Mouse (Mus musculus) spleen, postnatal 10 days (tissue): ENCODE results near the gene Atxn2.
A peak's percentile ranks its signal among the peaks of the same experiment; 100 is the strongest.
"Not testable (repeated sequence)": the region's sequence is repeated elsewhere in the genome, so short reads cannot be mapped to it uniquely, and the experiment has no call there.

ENCODE experiments used
- DNase-seq, 2 experiments: peaks; one replicate each; pipeline ENCODE4 v3.0.0; 2021 to 2022; ENCODE audit warnings: low spot score in 2 of 2

Atxn2 gene

DNA sequence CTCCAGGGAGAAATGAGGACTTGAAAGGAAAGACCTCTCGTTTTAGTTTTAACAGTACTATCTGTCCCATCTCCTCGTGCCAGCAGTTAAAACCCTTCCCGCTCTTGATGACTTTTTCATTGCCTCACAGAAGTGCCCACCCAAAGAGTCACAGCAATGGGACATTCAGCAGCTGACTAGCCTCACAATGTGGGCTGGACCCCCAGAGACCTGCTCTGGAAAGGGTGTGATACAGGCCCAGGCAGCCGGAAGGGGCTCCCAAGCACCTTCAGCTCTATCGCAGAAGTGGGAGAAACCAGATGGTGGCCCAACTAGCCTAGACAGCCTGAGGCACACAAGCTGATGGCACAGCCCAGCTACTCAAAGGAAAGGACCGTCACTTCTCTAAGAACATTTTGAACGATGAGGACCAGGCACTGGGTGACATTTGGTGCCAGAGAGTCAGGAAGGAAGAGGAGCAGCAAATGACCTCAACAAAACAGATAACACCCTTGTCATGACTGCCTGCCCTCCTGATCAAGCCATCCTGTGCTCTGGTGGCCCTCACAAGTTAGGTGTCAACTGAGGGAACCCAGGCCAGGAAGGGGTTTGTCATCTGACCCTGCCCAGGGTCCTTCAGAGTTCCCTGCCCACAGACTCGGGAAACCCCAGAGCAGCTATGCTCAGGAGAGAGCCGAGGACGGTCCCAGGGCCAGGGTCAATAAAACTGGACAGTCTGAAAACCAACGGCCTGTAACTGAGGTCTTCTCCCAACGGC is 124.0 kb downstream of the Atxn2 start:
- DNase-seq = no peak

GRCm38 (mm10) chr5:121835949-121836691 is 125.0 kb downstream of the Atxn2 start:
- DNase-seq = peak; percentile 85 to 86

DNA sequence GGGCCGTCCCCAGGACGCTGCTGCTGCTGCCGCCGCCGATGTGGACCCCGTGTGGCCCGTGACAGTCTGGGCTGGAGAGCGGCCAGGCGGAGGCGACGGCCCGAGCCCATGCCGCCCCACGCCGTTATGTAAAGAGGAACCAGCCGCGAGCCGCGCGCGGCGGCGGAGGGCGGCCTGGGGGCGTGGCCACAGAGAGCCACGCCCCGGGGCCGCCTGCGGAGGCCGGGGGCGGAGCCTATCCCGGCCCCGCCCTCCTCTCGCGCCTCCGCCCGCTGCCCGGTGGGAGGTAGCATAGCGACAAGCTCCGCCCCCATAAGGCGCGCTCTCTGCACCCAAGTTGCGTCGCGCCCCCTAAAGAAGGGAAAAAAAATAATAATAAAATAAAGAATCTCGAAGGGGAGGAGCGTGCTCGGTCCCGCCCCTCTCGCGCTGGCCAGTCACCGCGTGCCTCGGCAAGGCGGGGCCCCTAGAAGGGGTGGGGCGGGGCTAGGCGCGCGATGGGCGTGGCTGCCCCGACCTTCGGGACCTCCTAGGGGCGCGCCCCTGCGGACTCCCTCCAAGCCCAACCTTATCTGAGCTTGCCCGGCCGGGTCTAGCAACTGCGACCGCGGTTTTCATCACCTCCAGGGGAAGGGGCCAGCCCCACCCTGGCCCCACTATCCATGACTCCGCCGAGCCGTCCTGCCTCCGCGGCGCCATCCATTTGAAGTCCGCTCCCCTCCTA is 125.7 kb downstream of the Atxn2 start:
- peak; percentile 88 to 95 for DNase-seq

GRCm38 (mm10) chr5:121837441-121838340 is 126.6 kb downstream of the Atxn2 start, which contains the start of gene Sh2b3:
Sh2b3 (minus strand) TSS chr5:121837646.
- DNase-seq = peak; percentile 40 to 54

DNA sequence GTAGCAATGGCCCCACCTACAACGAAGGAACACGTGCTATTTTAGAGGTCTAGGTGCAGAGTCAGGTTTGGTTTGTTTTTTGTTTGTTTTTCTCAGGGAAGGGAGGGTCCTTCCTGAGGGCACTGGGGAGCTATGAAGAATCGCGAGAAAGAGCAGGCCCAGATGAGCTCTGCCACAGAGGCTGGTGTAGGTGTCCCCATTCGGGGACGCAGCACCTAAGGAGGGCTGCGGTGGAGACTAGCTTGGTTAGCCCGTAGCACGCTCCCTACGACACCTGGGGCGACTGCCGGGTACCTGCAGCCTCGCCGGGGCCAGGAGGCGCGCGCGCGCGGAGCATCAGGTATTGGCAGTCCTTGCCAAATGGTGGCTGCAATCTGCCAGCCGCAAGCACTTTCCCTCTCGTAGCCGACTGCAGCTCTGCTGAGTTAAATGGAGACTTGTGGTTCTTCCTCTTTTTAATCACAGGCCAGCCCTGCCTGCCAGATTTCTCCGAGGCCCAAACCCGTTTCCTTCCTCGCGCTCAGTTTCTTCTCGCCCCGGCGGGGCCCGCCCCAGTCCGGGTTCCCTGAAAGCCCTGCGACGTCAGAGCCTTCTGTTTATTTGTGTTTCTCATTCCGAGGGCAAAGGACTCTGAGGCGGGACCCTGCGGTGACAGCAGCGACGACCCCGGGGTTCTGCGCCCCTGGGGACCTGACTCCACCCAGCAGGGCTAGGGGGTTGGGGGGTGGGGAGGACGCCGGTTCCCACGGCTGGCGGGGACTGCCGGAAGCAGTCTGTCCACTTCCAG is 127.4 kb downstream of the Atxn2 start:
- peak; percentile 54 to 78 for DNase-seq

DNA sequence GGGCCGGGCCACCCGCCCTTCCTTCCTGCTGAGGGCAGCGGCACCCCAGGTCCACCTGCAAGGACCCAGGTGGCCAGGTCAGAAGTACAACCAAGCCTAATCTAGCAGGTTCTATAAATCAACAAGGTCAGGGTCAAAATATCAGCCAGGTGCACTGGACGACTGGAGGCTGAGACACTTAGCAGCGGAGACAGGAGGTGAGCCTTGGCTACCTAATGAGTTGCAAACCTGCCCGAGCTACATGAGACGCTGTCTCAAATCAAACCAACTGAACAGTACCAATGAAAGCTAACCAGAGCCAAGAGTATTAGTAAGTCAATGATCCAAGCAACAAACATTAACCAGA is 128.0 kb downstream of the Atxn2 start:
- DNase-seq = no peak

DNA sequence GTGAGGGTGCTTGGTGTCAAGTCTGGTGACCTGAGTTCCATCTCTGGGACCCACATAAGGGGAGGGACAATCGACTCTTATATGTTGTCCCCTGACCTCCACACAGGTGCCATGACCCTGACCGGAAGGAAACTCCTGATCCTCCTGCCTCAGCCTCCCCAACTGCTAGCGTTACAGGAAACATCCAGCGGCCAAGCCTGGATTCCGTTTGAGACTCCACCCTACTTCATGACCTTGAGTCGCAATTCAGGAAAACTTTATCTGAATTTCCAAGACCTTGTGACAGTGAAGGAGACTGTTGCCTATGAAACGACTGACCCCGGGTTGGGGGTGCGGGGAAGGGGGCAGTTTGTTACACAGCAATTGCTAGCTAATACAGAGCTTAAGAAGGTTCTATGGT is 130.4 kb downstream of the Atxn2 start:
- no peak for DNase-seq

GRCm38 (mm10) chr5:121841973-121842372 is 130.8 kb downstream of the Atxn2 start:
- no peak for DNase-seq

- DNase-seq = peak; percentile 86 to 88
These were observed 131.6 kb downstream of the Atxn2 start for GRCm38 (mm10) chr5:121842665-121843118.

DNA sequence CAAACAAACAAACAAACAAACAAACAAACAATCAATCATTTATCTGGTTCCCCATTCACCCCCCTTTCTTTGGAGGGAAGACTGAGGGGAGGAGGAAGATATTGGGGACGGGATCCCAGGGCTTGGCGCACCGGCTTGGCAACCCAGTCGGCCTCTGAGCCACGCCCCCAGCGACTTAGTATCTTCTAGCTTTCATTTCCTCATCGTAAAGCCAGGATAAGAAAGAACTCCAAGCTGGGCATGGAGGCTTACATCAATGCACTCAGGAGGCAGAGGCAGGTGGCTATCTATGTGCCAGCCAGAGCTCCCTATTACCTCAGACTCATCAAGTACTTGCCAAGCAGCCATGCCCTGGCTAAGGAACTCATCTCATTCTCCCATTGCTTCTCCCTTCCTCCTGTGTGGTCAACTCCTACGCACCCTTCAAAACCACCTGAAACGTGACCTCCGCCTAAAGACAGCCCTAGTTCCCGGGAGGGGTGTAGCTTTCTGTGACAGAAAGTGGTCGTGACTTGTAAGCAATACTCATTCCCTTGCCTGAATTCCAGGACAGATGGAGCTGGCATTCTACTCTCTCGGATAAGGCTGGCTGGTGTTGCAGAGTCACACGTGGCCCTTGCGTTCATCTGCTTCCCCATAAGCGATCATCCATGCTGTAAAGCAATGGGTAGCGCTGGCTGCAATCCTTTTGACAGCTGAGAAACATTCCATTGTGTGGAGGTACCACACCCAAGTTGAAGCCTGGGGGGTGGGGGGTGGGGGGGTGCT is 132.2 kb downstream of the Atxn2 start:
- peak; percentile 46 to 61 for DNase-seq

GRCm38 (mm10) chr5:121845361-121845760 is 134.2 kb downstream of the Atxn2 start:
- DNase-seq = no peak

DNA sequence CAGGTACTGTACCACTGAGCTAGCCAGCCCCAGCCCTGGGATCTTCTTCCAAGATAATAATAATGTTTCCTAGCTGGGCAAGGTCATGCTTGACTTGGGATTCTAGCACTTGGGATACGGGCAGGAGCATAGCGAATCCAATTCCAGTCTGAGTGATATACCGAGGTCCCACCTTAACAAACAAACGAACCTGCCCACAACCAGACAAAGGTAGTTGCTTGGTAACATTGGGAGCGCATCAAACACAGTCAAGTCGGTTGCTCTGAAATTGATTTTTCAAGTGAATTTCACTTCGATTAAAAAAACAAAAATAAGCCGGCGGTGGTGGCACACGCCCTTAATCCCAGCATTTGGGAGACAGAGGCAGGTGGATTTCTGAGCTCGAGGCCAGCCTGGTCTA is 135.2 kb downstream of the Atxn2 start:
- no peak for DNase-seq

GRCm38 (mm10) chr5:121847269-121847668 is 136.1 kb downstream of the Atxn2 start:
- DNase-seq = not testable (repeated sequence)

DNA sequence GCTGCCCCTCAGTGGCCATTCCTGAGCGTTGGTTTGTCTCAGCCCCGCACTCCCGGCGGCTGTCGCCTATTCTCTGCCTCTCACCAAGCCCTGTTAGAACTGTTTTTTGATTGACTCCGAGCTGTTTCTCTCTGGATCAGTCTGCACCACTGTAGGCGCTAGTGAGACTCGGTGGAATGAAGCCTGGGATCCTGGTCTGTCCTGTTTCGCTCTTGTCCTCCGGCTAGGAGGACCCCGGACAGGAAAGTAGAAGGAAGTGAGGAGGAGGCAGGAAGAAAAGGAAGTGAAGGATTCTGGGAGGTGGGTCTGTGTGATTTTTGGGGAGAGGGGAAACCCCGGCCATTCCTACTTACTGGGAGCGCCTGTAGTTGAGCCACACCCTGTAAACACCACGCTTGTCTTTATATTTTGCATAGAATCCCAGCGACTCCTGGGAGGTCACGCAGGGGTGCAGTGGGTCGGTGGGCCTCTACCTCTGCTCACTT is 136.9 kb downstream of the Atxn2 start:
- peak in 1 of 2 experiments; percentile 41 for DNase-seq

- DNase-seq = peak; percentile 89 to 92
These were observed 137.6 kb downstream of the Atxn2 start, which contains the start of gene Pheta1 for GRCm38 (mm10) chr5:121848743-121849142. Pheta1 (plus strand) TSS chr5:121848984.

DNA sequence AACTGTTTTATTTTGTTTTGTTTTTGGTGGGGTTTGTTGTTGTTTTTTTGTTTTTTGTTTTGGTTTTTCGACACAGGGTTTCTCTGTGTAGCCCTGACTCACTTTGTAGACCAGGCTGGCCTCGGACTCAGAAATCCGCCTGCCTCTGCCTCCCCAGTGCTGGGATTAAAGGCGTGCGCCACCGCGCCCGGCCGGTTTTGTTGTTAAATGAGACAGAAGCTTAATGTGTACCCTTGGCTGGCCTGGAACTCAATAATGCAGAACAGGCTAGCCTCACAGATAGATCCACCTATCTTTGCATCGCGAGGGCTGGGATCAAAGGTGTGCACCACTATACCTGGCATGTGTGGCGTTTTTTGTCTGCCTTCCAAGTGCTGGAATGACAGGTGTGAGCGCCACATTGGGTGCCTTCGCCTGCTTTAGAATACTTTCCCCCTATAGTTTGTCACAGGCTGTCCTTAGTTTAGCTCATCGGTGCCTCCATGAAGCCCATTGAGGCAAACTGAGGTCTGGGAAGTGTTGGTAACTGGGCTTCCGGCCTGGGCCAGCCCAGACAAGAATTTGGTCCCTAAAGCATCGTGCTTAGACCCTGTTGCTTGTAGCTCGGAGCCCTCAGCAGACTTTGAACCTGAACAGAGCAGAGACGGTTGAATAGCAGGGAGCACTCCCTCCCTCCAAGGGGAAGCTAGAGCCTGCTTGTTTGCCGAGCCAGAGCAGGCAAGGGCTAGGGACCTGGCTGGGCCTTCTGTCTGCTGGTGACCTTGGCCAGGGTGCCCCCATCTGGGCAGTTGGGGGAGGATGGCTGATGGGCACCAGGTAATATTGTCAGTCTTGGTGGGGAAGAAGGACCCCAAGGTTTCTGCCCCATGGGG is 138.6 kb downstream of the Atxn2 start:
- no peak for DNase-seq

DNA sequence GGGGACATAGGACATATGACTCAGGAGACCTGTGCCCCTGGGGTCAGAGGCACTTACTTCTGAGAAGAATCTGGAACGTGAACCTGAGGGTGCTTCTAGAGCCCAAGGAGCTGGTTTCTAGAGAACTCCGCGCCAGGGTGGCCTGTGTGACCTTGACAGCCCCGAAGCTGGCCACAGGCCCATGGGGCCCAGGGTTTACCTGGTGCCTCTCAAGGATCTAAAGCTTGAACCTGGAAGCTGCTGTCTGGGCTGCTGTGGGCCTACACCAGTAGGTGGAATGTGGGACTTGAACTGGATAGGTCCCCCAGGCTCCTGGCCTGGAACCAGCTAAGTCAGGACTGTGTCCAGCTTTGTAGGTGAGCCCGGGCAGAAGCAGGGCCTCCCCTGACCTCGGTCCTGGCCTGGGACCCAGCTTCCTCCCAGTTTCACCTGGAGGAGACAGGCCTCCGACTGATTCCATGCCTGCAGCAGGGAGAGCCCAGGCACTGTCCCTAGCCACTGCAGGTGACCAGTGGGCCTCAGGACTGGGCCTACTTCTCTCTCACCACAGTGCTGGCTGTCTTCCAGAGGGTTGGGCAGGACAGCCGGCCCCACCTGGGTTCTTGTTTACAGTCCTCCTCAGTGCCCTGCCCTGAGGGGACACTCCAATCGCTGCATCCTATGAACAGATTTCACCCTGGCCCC is 142.4 kb downstream of the Atxn2 start:
- no peak for DNase-seq

GRCm38 (mm10) chr5:121854768-121855167 is 143.6 kb downstream of the Atxn2 start:
- DNase-seq = no peak
